Mouse (Mus musculus): ENCODE results near the gene Klhl32.

- no peak for TF ChIP-seq GATA1 (IDR thresholded peaks at IDR 0.05; ENCODE audit: low read depth, low read length)
- TF ChIP-seq MEF2A (IDR thresholded peaks at IDR 0.05; ENCODE audit: extremely low read depth, insufficient replicate concordance, low read depth, low read length, poor library complexity, severe bottlenecking) = no peak
- TF ChIP-seq ZC3H11A (IDR thresholded peaks at IDR 0.05; ENCODE audit: low read depth, low read length) = no peak
- TF ChIP-seq MAX (IDR thresholded peaks at IDR 0.05; ENCODE audit: low read length) = no peak
- no peak for TF ChIP-seq NRF1 (IDR thresholded peaks at IDR 0.05; ENCODE audit: insufficient read depth, low read depth, low read length, poor library complexity, severe bottlenecking)
- no peak for TF ChIP-seq POLR2A (IDR thresholded peaks at IDR 0.05; ENCODE audit: control insufficient read depth in 1 of 2, insufficient read depth in 1 of 2, low read depth in 1 of 2, low read length in 2 of 2, poor library complexity in 1 of 2)
- no peak for TF ChIP-seq ZKSCAN1 (IDR thresholded peaks at IDR 0.05; ENCODE audit: low read depth, low read length)
- no peak for TF ChIP-seq RAD21 (IDR thresholded peaks at IDR 0.05; ENCODE audit: low read depth, low read length)
- no peak for TF ChIP-seq CTCF (IDR thresholded peaks at IDR 0.05 in 2 of 3, conservative IDR thresholded peaks at IDR 0.05 in 1 of 3; ENCODE audit: control insufficient read depth in 1 of 3, insufficient read depth in 1 of 3, low read depth in 2 of 3, low read length in 3 of 3, poor library complexity in 1 of 3, severe bottlenecking in 1 of 3)
- no peak for TF ChIP-seq MYB (IDR thresholded peaks at IDR 0.05; ENCODE audit: low read depth, low read length)
- no peak for TF ChIP-seq EP300 (IDR thresholded peaks at IDR 0.05; ENCODE audit: low read depth in 1 of 2, low read length in 2 of 2)
- no peak for TF ChIP-seq TBP (IDR thresholded peaks at IDR 0.05; ENCODE audit: low read depth, low read length)
- no peak for TF ChIP-seq CHD1 (IDR thresholded peaks at IDR 0.05; ENCODE audit: low read depth, low read length)
- TF ChIP-seq HCFC1 (IDR thresholded peaks at IDR 0.05; ENCODE audit: low read depth, low read length) = no peak
These were observed 180.9 kb downstream of the Klhl32 start for GRCm38 (mm10) chr4:24670007-24670406.
